Mouse (Mus musculus): ENCODE measurements around the gene Dab1.

Gene Dab1

DNA sequence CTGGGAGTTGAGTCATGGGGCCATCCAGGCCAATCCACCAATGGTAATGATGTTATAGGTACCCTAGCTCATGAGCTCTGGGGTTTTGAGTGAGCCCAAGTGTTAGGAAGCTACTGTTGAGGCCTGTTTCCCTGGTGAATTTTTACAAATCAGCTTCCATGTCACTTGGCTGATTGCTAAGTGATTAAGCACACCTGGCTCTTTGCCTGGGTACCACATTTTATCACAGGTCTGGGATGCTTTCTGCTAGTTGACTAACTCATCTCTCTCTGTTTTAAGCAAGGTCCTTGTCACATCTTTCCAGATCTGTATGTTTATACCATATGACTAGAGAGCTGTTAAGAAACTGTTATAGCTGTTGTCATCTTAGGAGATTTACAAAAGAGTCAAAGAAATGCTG is 1051.6 kb downstream of the Dab1 start:
- no peak for DNase-seq (ENCODE audit: low spot score in 2 of 2)

- no peak for DNase-seq (ENCODE audit: low spot score in 2 of 2)
Measured at GRCm38 (mm10) chr4:104673317-104673716, 1054.2 kb downstream of the Dab1 start.

DNA sequence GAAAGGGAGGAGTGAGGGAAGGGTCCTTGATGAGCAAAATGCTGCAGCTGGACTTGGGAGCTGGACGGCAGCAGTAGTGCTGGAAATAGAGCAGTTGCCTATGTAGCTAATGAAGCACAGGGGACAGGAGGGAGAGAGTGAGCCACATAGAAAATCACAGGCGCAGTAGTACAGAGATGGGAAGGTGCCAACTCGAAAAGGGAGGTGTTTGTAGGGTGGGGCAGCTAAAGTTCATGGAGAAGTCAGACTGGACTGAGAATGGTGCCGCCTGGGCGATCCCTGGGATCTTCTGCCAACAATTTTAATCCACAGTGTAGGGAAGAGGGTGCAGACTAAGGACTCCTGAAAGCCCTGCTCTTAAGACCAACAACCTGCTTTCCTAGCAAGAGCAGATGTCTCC is 1055.5 kb downstream of the Dab1 start:
- DNase-seq (ENCODE audit: low spot score in 2 of 2), result no peak

GRCm38 (mm10) chr4:104678234-104678633 is 1059.1 kb downstream of the Dab1 start:
- DNase-seq (ENCODE audit: low spot score in 2 of 2), result no peak

DNA sequence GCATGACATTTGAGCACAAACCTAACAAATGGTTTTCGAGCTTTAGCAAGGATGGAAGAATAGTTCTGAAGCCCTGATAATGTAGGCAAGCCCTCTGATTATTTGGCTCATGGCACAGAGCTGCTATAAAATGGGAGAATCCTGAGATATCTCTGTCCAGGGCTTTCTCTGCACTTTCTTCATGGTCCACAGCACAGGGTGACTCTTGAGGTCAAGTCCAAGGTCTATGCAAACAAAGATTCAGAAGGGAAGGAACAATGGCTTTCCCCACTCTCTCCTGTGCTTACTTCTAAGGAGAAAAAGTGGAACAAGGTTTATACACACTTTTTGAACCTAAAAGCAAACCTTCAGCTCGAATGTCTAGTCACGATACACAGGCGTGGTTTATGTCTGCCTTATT is 1061.3 kb downstream of the Dab1 start:
- DNase-seq (ENCODE audit: low spot score in 2 of 2), result no peak

GRCm38 (mm10) chr4:104686137-104686809 is 1067.1 kb downstream of the Dab1 start:
- DNase-seq (ENCODE audit: low spot score in 2 of 2), result no peak

- no peak for DNase-seq (ENCODE audit: low spot score in 2 of 2)
Measured at GRCm38 (mm10) chr4:104689047-104689446, 1069.9 kb downstream of the Dab1 start.

- no peak for DNase-seq (ENCODE audit: low spot score in 2 of 2)
Measured at GRCm38 (mm10) chr4:104691026-104691425, 1071.9 kb downstream of the Dab1 start.

- no peak for DNase-seq (ENCODE audit: low spot score in 2 of 2)
Measured at GRCm38 (mm10) chr4:104694188-104694587, 1075.0 kb downstream of the Dab1 start.

GRCm38 (mm10) chr4:104696522-104696921 is 1077.4 kb downstream of the Dab1 start:
- DNase-seq (ENCODE audit: low spot score in 2 of 2), result no peak

GRCm38 (mm10) chr4:104697703-104698102 is 1078.5 kb downstream of the Dab1 start:
- DNase-seq (ENCODE audit: low spot score in 2 of 2), result no peak

- no peak for DNase-seq (ENCODE audit: low spot score in 2 of 2)
Measured at GRCm38 (mm10) chr4:104705664-104706645, 1086.8 kb downstream of the Dab1 start.

DNA sequence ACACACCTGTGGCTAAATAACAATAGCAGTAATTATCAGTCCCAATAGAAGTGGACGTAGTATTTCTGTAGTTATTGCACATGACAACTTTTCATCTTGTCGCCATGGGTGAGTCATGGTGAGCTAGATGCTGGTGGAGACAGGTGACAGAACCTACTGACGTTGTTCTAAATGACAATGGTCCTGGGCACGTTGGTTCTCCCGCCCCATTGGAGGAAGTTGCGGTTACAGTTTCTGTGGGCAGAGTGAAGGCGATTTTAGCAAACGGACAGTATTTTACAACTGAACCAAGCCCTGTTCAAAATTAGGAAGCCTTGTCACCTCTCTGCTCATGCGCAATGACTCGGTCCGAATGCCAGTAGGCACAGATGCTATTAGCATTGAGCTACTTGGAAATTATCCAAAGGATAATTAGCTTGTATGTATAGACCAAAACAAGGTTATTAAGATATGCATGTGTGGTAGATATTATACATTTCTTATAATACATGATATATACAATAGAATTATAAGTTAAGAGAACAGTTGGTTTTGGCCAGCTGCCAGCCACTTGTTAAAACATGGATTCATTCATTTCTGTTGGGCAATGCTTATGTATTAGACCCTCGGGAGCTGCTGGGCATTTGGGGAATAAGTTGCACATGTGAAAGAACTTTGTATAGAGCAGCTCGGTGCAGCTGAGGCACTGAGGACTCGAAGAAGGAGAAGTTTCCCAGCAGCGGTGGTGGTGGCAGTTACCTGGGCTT is 1093.4 kb downstream of the Dab1 start:
- no peak for DNase-seq (ENCODE audit: low spot score in 2 of 2)

- DNase-seq (ENCODE audit: low spot score in 2 of 2), result no peak
Measured at GRCm38 (mm10) chr4:104714925-104715519, 1095.9 kb downstream of the Dab1 start.

GRCm38 (mm10) chr4:104715857-104716256 is 1096.7 kb downstream of the Dab1 start:
- no peak for DNase-seq (ENCODE audit: low spot score in 2 of 2)

DNA sequence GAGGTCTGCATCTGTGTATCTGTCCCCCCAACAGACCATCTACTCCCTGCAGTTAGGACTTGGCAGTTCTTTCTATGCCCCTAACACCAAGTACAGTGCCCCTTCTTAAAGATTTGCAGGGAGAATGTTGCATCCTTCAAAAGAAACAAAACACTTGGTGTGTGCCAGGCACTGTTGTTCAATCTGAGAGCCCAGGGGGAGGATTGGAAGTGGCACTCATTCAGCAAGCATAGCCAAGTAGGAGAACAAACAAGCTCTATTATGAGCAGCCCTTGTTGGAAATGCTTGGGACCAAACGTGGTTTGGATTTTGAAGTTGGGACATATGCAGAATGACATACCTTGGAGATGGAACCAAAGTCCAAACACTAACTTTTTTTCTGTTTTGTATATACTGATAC is 1097.3 kb downstream of the Dab1 start:
- no peak for DNase-seq (ENCODE audit: low spot score in 2 of 2)

GRCm38 (mm10) chr4:104718973-104719795 is 1100.0 kb downstream of the Dab1 start:
- DNase-seq (ENCODE audit: low spot score in 2 of 2), result no peak

DNA sequence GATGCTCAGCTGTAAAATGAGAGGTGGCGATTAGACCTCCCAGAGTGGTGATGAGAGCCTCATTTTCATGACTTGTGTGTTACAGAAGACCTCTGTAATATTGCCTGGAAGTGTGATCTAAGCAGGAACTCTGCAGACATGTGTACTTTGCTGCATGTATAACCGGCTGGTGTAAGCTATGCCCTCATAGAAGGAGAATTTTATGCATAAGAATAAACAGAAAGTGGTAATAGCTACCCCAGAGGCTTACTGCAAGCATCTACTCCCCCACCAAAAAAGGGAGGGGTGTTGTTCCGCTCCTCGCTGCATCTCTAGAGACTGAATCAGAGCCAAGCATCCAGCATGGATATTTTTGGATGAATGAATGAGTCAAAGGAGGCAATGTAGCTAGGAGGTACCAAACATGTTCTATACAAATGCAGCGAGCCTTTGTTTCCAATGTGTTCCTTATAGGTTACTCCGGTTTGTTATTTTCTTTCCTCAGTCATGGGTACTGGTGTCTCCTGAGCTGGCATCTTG is 1104.4 kb downstream of the Dab1 start:
- DNase-seq (ENCODE audit: low spot score in 2 of 2), result no peak

DNA sequence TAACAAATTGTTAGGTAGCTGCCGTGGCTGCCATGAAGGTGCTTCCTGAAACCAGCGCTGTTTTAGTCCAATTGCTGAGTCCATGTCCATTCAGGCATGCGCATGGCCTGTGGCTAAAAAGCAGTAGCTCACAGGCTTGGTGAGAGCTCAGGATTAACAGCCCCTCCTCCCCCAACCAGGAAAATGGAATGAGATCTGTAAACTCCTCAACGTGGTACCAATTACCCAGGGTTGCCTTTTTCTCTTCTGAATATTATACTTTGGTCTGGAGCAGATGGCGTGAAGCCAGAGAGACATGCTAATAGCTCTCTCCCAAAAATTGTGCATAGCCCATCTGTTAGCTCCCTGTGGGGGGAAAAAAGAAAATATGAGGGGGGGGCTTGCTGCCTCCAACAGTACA is 1105.1 kb downstream of the Dab1 start:
- no peak for DNase-seq (ENCODE audit: low spot score in 2 of 2)

- DNase-seq (ENCODE audit: low spot score in 2 of 2), result no peak
Measured at GRCm38 (mm10) chr4:104725673-104726072, 1106.5 kb downstream of the Dab1 start.

- no peak for DNase-seq (ENCODE audit: low spot score in 2 of 2)
Measured at GRCm38 (mm10) chr4:104729185-104729584, 1110.0 kb downstream of the Dab1 start.
